ENCODE assay signal across 17 mouse cellular contexts in the genomic region with DNA sequence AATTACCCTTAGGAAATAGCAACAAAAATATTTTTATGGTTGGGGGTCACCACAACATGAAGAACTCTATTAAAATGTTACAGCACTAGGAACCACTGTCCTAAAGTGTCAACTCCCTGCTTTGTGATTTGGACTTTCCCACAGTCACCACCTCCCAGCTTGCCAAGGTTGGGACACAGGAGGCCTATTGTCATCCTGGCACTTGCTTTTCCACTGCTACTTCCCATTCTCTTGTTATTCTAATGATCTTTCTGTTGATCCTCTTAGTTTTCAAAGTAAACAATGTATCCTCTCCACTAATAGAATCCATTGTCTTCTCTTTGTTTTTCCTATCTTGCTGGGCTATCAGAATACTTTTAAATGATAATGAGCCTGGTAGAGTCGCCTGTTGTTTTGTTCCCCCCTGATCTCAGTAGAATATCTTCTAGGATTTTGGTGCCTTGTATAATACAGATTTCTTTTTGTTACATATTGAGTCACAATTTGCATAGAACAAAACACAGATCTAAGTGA.
"Had no signal": no experiment of that assay in that cellular context is flagged by ENCODE, and none has a peak within 500 bp of the region (broad histone marks: within the 10 kb centered on the region; RNA-seq: fewer than 3 reads in every experiment).

No protein-coding gene starts in this region.

- H3K4me2 ChIP-seq: liver, embryonic 15.5 days; lung, embryonic 14.5 days; midbrain, embryonic 12.5 days; neural tube, embryonic 13.5 days; neural tube, embryonic 15.5 days had no signal

- DNase-seq: liver, postnatal 0 days; lung, embryonic 14.5 days; lung, postnatal 10 days; lung, postnatal 4 days; midbrain, embryonic 14.5 days; right cerebral cortex, postnatal 25 days; right cerebral cortex, postnatal 4 days; spleen, adult 18-20 months; thymus, adult 18-20 months; thymus, postnatal 14 days; thymus, postnatal 36 days had no signal

- H3K4me1 ChIP-seq: liver, embryonic 15.5 days; midbrain, embryonic 12.5 days; neural tube, embryonic 13.5 days; neural tube, embryonic 15.5 days had no signal

- H3K4me3 ChIP-seq: liver, embryonic 15.5 days; midbrain, embryonic 12.5 days; myocyte; neural tube, embryonic 13.5 days; neural tube, embryonic 15.5 days had no signal

- H3K27ac ChIP-seq: liver, embryonic 15.5 days; midbrain, embryonic 12.5 days; neural tube, embryonic 13.5 days; neural tube, embryonic 15.5 days had no signal

- H3K27me3 ChIP-seq: liver, embryonic 15.5 days; neural tube, embryonic 13.5 days had no signal

- H3K9me3 ChIP-seq: liver, embryonic 15.5 days; midbrain, embryonic 12.5 days; neural tube, embryonic 13.5 days; neural tube, embryonic 15.5 days had no signal

- ATAC-seq: liver, postnatal 0 days; midbrain, embryonic 16.5 days had no signal

- H3K9ac ChIP-seq: liver, embryonic 15.5 days; liver, postnatal 0 days; lung, embryonic 14.5 days; midbrain, embryonic 12.5 days; neural tube, embryonic 13.5 days; neural tube, embryonic 15.5 days had no signal

- H3K36me3 ChIP-seq: liver, embryonic 15.5 days; midbrain, embryonic 12.5 days; neural tube, embryonic 13.5 days; neural tube, embryonic 15.5 days had no signal
